Mouse (Mus musculus): ENCODE results near the gene Elp5.
"Not testable (repeated sequence)": the region's sequence is repeated elsewhere in the genome, so short reads cannot be mapped to it uniquely, and the experiment has no call there.

Elp5 gene

GRCm38 (mm10) chr11:69982225-69982624 is at the start of gene Elp5:
Gene Elp5 (minus strand): TSS chr11:69982517.
- DNase-seq (ENCODE audit: low spot score in 2 of 2) = no peak

- DNase-seq (ENCODE audit: low spot score in 2 of 2) = no peak
These were observed 49.0 kb upstream of the Elp5 start for GRCm38 (mm10) chr11:70031321-70031670.

DNA sequence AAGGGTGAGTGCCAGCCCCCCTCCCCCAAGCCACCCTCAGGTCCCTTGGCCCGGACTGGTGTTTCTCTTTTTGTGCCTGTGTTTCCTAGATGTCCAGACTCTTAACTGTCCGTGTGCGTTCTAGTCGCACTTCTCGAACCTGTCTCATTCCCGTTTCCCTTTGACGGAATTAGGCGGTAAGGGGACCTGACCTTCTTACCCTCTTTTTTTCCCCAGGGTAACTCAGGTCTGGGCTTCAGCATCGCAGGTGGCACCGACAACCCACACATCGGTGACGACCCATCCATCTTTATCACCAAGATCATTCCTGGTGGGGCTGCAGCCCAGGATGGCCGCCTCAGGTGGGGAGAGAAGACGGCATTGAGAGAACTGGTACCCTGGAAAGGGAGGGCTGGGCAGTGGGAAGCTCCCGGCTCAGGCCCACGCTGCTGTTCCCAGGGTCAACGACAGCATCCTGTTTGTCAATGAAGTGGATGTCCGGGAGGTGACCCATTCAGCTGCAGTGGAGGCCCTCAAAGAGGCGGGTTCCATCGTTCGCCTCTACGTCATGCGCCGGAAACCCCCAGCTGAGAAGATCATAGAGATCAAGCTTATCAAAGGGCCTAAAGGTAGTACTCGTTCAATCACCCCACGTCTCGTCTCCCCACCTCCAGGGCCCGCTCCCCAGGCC is 48.5 kb upstream of the Elp5 start:
- no peak for DNase-seq (ENCODE audit: low spot score in 2 of 2)

- no peak for DNase-seq (ENCODE audit: low spot score in 2 of 2)
These were observed 47.7 kb upstream of the Elp5 start for GRCm38 (mm10) chr11:70029829-70030550.

DNA sequence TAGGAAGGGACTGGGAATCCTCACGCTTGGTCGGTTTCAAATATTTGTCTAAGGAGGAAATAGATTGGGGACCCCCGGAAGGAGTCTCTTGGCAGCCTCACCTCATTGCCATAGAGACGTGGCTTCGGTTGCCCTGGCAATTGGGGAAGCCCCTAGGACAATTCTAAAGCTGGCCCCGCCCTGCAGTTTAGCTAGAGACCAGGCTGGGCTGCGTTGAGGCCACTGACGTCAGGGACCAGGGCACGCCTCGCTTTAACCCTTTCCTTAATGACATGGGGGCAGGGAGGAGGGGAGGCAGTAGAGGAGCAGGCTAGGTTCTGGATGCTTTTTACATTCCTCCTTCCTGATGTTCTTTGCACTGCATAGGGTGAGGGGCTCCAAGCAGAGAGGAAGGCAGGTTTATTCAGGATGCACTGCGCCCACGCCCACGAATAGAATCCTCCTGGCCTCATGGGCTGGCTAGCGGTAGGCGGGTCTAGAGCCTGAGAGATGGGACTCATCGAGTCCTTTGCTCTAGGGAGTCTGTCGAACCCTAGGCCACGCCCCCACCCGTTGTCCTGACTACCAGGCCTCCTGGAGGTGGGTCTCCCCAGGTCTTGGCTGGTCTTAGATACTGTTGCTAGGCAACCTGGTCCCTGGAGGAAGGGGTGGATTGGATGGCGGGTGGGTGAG is 46.9 kb upstream of the Elp5 start:
- DNase-seq (ENCODE audit: low spot score in 2 of 2) = peak; percentile 87 to 89

DNA sequence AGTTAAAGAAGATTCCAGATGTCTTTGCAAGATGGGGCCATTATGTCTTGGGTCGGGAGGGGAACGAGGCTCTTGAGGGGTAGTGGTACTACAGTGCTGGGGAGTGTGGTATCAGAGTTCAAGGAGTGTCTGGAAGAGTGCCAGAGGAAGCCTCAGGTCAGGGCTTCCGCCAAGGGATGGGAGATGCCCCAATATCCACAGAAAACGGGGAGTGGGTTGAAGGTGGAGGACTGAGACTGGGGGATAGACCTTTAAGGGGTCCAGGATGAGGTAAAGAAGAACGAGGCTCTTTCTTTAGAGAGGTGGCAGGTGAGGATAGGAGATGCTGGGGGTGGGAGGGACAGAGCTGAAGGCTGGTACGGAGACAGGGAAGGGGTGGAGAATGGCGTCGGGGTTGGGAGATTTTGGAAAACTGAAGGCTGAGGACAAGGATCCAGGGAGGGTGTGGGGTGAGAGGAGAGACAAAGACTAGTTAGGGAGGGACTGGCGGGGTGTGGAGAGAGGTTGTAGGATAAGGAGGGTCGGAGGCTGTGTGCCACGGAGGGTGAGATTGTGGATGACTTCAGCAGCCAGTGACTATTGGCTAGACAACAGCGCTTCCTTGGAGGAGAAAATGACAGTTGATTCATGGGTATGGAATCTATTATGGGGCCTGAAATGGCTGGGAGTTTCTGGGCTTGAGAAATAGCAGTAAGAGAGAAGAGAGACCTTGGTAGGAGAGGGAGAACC is 46.2 kb upstream of the Elp5 start:
- DNase-seq (ENCODE audit: low spot score in 2 of 2) = no peak

- DNase-seq (ENCODE audit: low spot score in 2 of 2) = peak; percentile 49 to 52
These were observed 45.1 kb upstream of the Elp5 start for GRCm38 (mm10) chr11:70027397-70027796.

- DNase-seq (ENCODE audit: low spot score in 2 of 2) = no peak
These were observed 44.4 kb upstream of the Elp5 start for GRCm38 (mm10) chr11:70026689-70027088.

DNA sequence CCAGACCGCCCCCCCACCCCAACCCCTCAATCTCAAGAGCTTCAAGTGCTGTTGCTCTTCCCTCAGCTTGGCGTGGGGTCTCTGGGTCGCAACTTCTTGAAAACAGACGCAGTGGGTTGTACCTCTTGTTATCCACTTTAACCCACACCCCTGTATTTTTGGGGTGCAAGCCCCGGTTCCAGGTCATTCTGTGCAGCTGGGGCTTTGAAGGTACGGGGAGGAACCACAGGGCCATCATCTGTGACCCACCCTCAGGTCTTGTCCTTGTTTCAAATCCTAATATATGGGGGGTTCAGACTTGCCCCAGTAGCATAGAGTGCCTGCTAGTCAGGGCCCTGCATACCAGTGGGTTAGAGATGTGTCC is 41.8 kb upstream of the Elp5 start:
- no peak for DNase-seq (ENCODE audit: low spot score in 2 of 2)

DNA sequence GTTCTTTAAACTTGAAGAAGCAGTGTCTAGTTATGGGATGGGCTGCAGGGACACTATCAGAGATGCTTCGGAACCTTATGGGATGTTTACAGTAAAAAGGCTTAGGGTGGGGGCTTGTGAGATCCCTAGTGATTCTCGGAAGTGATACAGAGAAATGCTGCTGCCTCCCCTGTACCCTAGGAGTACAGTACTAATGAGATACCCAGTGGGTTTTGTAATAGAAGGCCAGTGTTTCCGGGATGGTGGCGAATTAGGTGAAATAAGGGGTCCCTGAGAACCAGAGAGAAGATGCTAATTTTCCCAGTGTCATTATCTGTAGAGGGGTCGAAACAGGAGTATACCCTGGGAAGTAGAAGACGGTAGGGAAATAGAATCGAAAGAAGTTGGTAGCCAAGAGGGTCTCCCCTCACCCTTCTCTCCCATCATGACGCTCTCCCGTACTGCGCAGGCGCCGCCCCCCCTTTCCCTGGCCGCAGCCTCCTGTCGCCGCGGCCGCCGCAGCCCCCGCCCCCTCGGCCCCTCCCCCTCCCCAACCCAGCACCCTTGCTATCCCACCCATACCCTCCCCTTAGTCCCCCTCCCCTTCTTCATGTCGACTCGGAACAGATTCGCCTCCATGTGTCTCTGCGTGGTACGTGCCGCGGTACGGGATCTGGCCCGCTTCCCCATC is 41.3 kb upstream of the Elp5 start:
- no peak for DNase-seq (ENCODE audit: low spot score in 2 of 2)

GRCm38 (mm10) chr11:70021264-70022132 is 39.2 kb upstream of the Elp5 start:
- DNase-seq (ENCODE audit: low spot score in 2 of 2) = peak; percentile 95 to 96

DNA sequence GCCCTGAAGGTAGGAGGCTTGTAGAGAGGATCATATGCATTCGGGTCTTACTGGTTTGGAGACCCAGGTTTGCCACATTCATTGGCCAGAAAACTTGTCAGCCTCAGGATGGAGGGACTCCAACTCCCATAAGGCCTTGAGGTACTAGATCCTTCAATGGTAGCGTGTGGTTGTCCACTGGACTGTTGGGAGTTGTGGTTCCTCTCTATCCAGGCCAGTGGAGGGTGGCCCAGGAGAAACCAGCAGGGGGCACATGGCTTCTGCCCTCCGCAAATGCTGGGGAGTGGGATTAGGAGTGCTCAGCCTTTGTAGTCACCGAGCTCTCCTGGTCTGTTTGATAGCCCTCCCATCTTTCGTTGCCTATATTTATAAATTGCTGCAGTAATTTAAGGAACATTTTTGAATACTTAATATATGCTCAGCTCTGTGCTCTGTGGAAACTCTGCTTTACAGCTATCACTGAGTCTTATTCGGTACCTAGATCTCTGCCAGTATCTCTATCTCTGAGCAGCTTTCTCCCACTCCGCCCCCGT is 38.5 kb upstream of the Elp5 start:
- peak; percentile 77 to 78 for DNase-seq (ENCODE audit: low spot score in 2 of 2)

DNA sequence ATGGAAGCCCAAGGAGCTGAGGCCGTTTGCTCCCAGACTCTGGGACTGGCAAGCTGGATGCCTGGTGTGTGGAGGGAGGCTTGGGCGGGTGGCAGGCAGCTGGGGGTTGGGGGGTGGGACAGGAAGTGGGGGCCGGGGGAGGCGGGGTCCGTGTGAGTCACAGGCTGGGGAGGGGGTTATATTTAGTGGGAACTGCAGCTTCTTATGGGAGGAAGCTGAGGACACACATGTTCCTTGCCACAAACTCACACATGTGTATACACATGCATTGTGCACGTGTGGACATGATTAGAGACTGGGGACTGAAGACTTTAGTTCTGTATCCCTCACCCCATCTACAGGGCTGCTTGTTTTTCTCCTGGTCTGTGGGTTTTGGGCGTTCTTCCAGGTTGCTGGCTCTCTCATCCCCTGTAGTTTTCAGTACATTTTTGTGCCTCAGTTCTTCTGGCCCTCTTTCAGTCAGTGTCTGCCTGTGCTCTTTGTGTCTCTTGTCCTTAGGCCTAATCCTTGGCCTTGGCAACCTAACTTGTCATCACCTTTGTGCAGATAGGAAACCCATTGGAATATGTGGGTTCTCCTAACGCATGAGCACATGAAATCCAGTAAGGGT is 37.8 kb upstream of the Elp5 start:
- DNase-seq (ENCODE audit: low spot score in 2 of 2) = peak in 1 of 2 experiments; percentile 56

GRCm38 (mm10) chr11:70019495-70020021 is 37.2 kb upstream of the Elp5 start:
- DNase-seq (ENCODE audit: low spot score in 2 of 2) = no peak

- peak in 1 of 2 experiments; percentile 73 for DNase-seq (ENCODE audit: low spot score in 2 of 2)
These were observed 36.0 kb upstream of the Elp5 start for GRCm38 (mm10) chr11:70018131-70018990.

DNA sequence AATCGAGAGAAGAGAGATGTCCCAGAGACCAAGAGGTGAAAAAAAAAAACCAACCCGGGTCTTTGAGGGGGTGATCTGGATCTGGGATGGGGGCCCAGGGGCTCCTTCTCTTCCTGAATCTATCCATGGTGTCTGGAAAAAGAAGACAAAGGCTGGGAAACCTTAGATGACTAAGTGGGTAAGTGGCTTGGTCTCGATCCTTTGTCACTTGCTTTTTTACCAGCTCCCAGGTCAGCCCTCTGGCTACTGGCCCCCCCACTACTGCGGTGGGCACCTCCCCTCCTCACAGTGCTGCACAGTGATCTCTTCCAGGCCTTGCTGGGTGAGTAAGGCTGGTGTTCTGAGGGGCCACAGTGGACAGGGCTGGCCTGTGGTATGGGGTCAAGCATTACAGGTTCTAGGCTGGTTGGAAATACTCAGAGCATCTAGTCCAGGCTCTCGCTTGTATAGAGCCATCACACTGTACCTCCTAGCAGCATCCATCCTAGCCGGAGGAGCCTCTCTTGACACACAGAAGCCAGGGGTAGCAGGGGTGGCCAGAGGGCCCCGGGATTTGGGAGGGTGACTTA is 35.0 kb upstream of the Elp5 start:
- DNase-seq (ENCODE audit: low spot score in 2 of 2) = no peak

DNA sequence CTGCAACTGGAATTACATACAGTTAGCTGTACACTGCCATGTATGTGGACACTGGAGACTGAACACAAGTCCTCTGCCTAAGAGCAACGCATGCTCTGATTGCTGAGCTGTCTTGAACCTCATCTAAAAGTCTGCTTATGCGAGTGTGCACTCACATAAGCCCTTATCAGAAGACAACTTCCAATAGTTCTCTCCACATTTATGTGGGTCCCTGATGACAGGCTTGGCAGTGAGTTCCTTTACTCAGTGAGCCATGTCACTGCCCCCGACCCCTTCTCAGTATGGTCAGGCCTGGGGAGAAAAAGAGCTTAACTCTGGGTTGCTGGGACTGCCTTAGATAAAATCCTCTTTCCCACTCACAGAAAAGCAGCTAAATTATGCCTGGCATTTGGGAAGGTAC is 34.4 kb upstream of the Elp5 start, which contains the start of gene Dlg4:
TSS of gene Dlg4 (plus strand) at position 274 of the 400 bp plus-strand sequence.
- DNase-seq (ENCODE audit: low spot score in 2 of 2) = no peak

DNA sequence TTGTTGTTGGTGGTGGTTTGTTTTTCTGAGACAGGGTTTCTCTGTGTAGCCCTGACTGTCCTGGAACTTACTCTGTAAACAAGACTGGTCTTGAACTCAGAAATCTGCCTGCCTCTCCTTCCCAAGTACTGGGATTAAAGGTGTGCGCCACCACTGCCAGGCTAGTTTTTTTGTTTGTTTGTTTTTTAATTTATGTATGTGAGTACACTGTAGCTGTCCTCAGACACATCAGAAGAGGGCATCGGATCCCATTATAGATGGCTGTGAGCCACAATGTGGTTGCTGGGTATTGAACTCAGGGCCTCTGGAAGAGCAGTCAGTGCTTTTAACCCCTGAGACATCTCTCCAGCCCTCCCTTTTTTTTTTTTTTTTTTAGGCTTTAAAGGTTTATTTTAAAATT is 33.9 kb upstream of the Elp5 start:
- DNase-seq (ENCODE audit: low spot score in 2 of 2) = not testable (repeated sequence)
